Mouse (Mus musculus): ENCODE results near the gene Olfr1100.

- TF ChIP-seq CHD2 (IDR thresholded peaks at IDR 0.05; ENCODE audit: low read depth, low read length) = no peak
- TF ChIP-seq HCFC1 (IDR thresholded peaks at IDR 0.05; ENCODE audit: borderline replicate concordance, insufficient read depth, low read length) = no peak
- no peak for TF ChIP-seq MAFK (IDR thresholded peaks at IDR 0.05; ENCODE audit: insufficient read depth, low read depth, low read length)
- TF ChIP-seq ZNF384 (IDR thresholded peaks at IDR 0.05; ENCODE audit: low read depth, low read length) = no peak
Measured at GRCm38 (mm10) chr2:86991121-86991520, 11.4 kb upstream of the Olfr1100 start, which contains the start of gene Olfr1101.
